Mouse (Mus musculus) v-Abl transformed pro-B cells (cell line): ENCODE measurements around the gene Ralgds.
"Not testable (repeated sequence)": the region's sequence is repeated elsewhere in the genome, so short reads cannot be mapped to it uniquely, and the experiment has no call there.

Experiments used
- in situ Hi-C, 2 experiments: fragments of 400-800 bp; cut with MboI; formaldehyde crosslinking; loops; one replicate each; pipeline ENCODE4 v1.15.1; 2025; ENCODE audit not compliant: unreplicated experiment in 2 of 2

Ralgds gene

DNA sequence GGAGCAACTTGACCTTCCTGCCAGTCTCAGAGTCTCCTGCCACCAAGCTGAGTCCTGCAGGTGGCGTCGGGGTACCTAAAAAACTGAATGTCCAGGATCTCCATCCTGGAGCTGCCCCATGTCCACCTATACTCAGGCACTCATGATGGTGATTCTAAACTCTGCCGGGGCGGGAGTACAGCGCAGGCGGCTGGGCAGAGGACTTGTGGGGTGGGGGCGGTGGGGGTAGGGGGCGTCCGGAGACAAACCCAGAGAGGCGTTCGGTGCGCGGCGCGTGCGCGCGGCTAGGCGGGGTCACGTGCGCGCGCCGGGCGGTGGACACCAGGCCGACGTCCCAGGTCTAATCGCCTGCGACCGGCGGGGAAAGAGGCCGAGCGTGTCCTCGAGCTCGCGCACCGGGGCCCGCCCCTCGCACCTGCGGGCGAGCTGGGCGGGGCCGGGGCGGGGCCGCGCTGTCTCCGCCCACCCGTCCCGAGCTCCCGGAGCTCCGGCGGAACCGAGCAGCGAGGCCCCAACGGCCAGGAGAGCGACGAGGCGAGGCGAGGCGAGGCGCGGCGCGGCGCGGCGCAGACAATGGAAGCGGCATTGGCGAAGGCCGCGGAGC, at the start of gene Ralgds:
TSS of gene Ralgds (plus strand) at position 328 of the 604 bp plus-strand sequence.
- in situ Hi-C loops, result no loop called here

- in situ Hi-C loops, result no loop called here
These were observed 49.0 kb upstream of the Ralgds start for GRCm38 (mm10) chr2:28463919-28464318.

DNA sequence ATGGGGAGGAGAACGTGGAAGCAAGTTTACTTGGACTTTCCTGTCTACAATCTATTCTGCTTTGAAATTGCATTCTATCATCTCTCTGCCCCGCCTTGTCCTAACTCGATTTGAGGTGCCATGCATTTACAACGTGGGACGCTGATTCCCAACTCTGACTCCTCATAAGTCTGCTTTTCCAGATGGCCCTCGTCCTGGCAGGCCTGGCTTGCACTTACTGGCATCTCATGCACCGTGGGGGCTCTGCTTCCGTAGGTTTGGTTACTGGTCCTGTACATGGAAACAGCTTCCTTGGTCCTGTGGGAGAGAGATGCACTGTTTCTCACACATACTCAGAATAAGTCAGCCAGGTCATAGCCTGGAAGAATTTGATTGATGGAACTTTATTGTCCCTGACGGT, 48.0 kb upstream of the Ralgds start:
- in situ Hi-C loops, result no loop called here

GRCm38 (mm10) chr2:28465836-28466518, 46.9 kb upstream of the Ralgds start, which contains the start of gene 1700007K13Rik:
1700007K13Rik (minus strand) TSS chr2:28466332.
- in situ Hi-C loops, result no loop called here

DNA sequence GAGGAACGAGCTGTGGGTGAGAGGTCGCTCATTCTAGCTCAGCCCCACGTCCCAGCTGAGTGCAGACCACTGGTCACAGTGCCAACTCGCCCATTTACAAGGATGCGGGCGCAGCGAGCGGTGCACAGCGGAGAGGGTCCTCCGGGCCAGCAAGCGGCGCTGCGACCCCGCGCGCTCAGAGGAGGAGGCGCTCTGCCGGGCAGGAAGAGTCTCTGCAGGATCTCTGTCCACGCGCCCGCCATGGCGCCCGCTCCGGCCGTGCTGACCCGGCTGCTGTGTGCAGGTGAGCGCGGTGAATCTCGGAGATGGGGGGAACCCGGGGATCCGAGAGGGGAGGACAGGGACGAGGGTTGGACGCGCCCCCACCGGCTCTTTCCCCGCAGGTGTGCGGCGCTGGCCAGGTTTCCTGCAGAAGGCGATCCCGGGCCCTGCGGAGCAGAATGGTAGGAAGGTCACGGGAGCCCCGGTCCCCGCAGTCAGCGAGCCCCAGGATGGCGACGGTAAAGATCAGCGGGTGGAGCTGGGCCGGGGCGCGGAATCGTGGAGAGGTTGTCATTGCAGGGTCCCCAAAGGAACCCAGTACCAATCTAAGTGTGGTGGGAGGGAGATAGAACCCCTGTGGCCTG, 45.0 kb upstream of the Ralgds start, which contains the start of gene Mrps2:
TSS of gene Mrps2 (plus strand) at position 207 of the 626 bp plus-strand sequence.
- in situ Hi-C loops, result no loop called here

GRCm38 (mm10) chr2:28468486-28469225, 44.3 kb upstream of the Ralgds start:
- in situ Hi-C loops, result no loop called here

- in situ Hi-C loops, result no loop called here
These were observed 43.5 kb upstream of the Ralgds start for GRCm38 (mm10) chr2:28469461-28469860.

- in situ Hi-C loops, result no loop called here
These were observed 42.3 kb upstream of the Ralgds start for GRCm38 (mm10) chr2:28470591-28470990.

- in situ Hi-C loops, result not testable (repeated sequence)
These were observed 40.9 kb upstream of the Ralgds start for GRCm38 (mm10) chr2:28472011-28472410.

DNA sequence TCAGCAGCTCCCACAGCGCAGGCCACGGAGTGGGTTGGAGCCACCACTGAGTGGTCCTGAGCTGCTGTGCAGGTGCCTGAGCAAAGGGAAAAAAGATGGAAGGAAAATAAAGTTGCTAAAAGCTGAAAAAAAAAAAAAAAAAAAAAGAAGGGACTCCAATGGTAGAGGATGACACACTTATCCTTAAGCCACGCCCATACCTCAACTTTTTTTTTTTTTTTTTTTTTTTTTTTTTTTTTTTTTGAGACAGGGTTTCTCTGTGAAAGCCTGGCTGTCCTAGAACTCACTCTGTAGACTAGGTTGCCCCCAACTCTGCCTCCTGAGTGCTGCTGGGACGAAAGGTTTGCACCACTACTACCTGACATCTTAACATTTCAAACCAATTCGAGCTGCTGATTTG, 34.9 kb upstream of the Ralgds start:
- in situ Hi-C loops, result not testable (repeated sequence)

GRCm38 (mm10) chr2:28479208-28480204, 33.4 kb upstream of the Ralgds start:
- in situ Hi-C loops, result no loop called here

GRCm38 (mm10) chr2:28483861-28484260, 29.1 kb upstream of the Ralgds start:
- in situ Hi-C loops, result no loop called here

- in situ Hi-C loops, result no loop called here
These were observed 18.4 kb upstream of the Ralgds start for GRCm38 (mm10) chr2:28494521-28494920.

GRCm38 (mm10) chr2:28495207-28495756, 17.6 kb upstream of the Ralgds start:
- in situ Hi-C loops, result no loop called here

DNA sequence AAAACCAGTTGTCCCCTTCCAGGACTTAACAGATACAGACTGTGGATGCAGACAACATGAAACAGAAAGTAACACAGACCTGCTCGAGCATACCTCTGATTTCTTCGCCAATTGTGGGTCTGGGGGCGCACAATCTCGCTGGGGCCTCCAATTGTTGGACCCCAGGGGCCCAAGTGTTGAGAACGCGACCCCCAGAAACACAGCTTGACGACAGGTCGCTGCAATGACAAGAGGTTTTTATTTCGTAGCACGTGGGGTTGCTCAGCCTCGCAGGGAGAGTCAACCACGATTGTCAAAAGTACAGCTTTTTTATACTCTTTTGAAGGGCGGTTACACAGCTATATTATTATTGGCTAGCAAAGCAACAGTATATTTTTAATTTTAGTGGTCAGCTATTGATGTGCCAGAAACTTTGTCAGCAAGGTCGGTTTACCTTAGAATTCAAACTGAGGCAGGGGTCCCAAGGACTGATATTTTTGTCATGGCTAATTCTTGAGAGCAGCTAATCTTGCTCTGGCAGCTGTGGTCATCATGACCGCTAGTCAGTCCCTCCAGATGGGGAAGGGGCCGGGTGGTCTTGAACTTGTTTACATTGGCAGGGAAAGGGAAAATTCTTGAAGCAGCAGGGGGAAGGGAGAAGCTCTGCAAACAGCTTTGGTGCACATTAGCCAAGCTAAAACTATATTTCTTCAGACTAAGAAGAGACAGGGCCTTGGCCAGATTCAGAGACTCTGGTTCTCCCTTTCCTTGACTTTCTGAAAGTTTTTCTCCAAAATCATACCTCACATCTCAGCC, 16.9 kb upstream of the Ralgds start:
- in situ Hi-C loops, result no loop called here

GRCm38 (mm10) chr2:28496671-28497070, 16.3 kb upstream of the Ralgds start, which contains the start of gene Gbgt1:
Gbgt1 (plus strand) TSS chr2:28496891.
- in situ Hi-C loops, result no loop called here

GRCm38 (mm10) chr2:28497561-28497960, 15.4 kb upstream of the Ralgds start:
- in situ Hi-C loops, result no loop called here

- in situ Hi-C loops, result no loop called here
These were observed 14.5 kb upstream of the Ralgds start for GRCm38 (mm10) chr2:28498431-28498830.

DNA sequence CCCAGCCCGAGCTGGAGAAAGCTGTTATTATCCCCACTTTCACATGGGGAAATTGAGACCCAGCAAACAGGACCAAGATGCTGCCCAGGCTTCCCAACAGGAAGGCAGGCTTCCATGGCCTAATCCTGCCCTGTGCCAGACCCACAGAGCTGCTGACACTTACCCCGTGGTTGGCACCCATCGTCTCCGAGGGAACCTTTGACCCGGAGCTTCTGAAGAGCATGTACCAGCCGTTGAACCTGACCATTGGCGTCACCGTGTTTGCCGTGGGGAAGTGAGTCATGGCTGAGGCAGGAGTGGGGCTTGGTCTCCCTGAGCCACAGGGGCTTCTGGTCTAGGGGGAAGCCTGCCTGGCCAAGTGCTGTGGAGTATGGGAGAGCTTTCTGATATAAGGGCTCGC, 9.9 kb upstream of the Ralgds start:
- in situ Hi-C loops, result no loop called here
